Mouse (Mus musculus) gastrocnemius, postnatal 10 days (tissue): ENCODE data around the gene Nhsl1. TPM values are rescaled to one million over a fixed set of nuclear protein-coding genes. Genes with fewer than 3 reads are reported as not detected.
"Not testable (repeated sequence)": the region's sequence is repeated elsewhere in the genome, so short reads cannot be mapped to it uniquely, and the experiment has no call there.

ENCODE experiments used
- DNase-seq: peaks from one replicate; pipeline ENCODE4 v3.0.0; 2021; ENCODE audit warnings: mixed read lengths
- total RNA-seq, 2 experiments: library from RNA; stranded (reverse); gene quantifications; 2 replicates each; pipeline ENCODE4 v1.2.3; 2021

Nhsl1 gene
- total RNA-seq, 2 experiments from 2014 or later, result 8.8 to 12.9 TPM

DNA sequence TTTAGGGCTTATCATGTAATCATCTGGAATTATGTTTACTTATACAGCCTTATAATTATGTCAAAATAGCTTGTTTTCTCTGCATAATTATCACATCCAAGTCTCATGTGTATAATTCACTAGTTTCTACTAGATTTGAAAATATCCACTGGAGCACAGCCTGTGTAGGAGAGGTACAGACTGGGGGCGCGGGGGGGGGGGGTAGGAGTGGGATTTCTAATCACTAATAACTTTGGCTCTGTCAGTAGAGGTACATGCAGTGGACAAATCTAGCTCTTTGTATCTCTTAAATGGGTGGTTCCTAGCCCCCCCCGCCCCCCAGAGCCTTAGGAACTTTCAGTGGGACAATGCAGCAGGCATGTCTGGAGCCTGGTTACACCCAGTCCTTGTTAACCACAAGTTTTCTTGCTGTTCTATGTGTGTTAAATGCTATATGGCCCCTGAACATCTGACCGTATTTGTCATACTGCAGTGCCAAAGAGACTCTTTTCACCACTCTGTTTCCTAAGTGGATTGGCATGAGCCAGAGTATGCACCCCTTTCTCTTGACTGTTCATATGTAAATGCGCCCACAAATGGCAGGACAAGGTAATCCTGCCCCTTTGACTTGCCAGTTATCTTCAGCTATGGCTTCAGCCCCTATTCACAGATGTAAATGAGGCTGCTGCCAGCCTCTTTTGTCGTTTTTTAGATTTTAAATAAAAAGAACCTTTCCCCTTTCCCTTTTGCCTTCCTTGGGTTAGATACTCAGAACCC lies 127.0 kb downstream of the Nhsl1 start:
- DNase-seq, result no peak

DNA sequence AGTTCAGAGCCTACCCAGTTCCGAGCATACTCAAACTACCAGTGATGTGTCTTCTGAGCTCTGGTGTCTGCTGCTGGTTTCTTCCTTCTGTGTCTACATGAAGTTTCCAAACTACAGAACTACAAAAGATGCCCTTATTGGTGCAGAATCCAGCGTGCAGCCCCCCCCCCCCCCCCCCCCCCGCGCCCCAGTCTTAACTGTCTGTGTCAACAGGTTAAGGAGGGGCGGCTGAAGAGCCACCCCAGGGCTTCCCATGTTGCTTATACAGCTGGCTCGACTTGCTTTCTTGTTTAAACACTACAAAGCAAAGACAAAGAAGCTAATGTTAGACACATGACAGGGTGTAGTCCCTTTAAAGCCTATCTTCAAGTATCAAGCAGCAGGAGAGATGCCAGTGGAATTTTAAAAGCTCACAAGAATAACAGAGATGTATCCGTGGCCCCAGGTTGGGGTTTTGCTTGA lies 127.6 kb downstream of the Nhsl1 start:
- DNase-seq, result no peak

DNA sequence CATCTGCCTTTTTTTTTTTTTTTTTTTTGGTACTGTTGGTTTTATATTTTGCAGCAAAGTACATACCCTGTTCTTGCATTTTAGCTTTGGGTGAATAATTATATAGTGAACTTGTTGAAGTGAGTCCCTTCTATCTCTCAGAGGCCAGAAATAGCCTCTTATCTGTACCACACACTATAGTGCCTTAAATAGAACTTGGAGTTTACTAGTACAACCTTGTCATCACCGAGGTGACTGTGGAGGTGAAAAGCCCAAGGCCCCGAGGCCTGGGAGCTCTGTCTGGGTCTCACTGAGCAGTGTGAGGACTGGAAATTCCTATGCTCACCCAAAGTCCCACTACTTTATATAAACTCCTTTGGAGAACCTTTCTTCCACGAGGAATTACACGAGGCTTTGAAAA lies 128.5 kb downstream of the Nhsl1 start:
- DNase-seq, result no peak

DNA sequence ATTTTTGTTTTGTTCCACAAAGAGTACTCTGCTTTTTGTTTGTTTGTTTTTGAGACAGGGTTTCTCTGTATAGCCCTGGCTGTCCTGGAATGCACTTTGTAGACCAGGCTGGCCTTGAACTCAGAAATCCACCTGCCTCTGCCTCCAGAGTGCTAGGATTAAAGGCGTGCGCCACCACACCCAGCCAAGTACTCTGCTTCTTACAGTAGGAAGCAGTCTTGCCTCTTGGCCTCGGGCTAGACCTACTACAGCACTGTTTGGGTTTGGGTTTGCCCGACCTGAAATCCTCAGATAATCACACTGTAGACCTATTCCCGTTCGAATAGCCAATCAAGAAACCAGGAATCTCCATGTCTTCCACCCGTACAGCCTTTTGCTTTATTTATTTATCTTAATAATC lies 130.1 kb downstream of the Nhsl1 start:
- not testable (repeated sequence) for DNase-seq

DNA sequence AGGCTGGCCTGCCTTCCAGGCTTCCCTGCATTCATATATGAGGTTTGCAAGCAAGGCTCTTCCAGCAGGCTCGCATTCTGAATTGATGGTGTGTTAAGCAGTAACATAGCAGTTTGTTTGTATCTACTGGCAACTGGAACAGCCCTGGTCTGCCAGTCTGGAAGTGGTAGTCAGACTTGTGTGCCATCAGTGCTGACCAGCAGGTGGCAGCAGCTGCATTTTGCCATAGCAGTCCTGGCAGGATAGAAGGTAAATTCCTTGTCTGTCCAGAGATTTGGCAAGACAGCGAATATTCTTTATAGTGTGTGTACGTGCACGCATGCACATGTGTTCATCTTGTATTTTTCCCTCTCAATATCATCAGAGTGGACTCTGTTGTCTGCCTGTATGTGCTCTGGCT lies 134.6 kb downstream of the Nhsl1 start:
- DNase-seq, result peak; percentile 80

DNA sequence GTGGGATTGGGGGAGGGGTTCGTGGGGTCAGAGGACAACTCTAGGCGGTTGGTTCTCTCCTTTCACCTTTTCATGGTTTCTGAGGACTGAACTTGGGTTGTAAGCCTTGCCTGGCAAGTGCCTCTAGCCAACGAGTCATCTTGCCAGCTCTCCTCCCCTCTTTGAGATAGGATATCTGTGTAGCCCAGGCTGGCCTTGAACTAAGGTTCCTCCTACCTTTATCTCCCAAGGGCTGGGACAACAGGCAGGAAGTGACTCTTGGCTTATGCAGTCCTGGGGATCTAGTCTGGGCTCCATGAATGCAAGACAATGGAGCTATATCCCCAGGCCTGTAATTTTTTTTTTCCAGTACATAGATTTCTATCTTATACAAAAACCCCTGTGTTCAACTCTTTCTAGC lies 135.4 kb downstream of the Nhsl1 start:
- DNase-seq, result no peak

DNA sequence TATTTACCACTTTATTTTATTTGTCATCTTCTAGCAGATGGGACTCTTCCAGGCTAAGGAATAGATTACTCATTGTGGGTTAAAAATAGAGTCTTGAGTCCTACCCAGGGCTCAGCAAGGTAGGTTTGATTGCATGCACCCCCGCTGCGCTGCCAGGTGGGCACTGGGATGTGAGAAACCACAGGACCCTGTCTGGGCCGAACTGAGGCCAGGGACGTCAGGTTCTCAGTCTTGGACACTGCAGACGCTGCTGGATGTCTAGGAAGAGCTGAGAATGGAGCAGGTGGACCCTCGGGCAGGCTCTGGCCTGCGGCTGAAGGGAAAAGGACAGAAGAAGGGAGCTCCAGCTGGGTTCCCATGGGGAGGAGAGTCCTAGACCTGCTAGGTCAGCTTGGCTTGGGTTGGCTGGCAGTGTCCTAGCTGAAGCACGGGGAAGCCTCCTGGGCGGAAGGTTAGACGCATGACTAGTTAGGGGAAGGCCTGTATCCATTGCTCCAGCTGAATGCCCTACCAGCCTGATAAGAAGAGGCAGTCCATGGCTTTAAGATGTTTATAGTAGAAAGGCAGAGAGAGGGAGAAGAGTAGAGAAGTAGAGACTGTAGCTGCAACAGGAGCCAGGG lies 136.6 kb downstream of the Nhsl1 start:
- no peak for DNase-seq

DNA sequence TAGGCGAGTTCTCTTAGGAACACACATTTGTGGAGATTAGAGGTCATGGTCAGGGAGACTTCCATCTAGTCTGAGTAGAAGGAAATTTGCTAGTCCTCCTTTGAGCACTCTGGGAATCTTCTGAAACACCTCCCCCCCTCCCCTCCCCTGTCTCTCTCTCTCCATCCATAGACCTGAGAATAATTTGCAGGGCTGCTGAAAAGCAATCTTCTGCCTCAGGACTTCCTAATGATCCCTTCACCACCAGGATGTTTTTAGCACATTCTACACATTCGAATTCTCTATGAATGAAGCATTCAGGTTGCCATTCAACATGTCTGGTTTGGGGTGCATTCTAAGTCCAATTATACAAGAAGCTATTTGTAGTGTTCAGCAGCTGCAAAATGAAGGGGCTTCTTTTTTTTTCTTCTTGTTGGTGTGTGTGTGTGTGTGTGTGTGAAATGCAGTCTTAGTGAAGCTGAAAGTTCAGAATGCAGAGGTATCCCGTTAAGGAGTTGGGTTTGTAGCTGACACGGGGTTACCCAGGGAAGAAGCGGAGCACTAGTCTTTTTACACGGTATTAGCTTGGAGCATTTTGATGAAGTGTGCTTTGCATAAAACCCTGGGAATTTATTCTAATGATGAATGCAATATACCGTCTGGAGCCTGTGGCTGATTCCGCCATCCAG lies 139.2 kb downstream of the Nhsl1 start:
- no peak for DNase-seq

DNA sequence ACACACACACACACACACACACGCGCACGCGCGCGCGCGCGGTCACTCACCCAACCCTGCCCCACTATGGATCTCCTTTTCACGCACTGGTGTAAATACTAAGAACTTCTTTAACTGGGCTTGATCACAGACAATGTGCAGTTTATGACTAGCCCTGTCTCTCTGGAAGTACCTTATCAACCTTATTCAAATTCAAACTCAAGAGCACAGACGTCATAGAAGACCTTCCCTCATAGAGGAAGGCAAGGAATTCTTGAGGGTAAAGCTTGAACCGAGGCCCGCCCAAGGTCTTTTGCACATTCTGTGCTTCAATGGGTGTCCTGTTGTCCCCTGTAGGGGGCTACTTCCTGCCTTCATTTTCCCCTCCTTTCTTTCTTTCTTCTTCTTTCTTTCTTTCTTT lies 142.6 kb downstream of the Nhsl1 start:
- no peak for DNase-seq

DNA sequence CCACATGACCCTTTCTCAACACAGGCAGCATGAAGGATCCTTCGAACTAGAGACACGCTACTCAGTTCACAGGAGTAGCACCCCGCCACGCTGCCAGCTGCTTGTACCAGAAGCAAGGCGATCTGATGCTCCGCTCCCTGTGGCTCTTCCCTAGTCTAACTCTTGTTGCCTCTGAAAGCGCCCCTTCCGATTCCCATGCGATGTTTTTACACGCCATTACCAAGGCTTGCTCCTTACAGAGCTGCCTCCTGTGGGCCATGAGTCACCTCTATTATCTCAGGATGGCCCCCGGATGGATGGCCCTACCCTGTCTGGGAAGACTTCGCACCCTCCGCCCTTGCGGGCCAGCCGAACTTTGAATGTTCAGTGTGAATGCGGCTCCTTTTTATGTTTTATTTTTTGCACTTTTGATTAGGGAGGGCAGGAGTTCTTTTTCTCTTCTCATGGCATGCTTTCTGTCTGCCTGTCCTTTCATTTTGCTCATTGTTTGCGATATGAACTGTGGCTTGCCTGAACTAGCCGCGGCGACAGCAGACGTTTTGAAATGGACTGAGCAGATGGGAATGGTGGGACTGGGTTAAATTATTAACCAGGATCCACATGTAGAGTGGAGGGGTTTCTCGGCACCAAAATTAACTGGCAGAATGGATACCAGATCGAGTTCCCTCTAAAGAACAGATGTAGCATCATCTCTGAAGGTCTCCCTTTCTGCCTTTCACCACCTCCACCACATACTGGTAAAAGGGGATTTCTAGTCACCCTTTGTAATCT lies 144.5 kb downstream of the Nhsl1 start:
- no peak for DNase-seq

DNA sequence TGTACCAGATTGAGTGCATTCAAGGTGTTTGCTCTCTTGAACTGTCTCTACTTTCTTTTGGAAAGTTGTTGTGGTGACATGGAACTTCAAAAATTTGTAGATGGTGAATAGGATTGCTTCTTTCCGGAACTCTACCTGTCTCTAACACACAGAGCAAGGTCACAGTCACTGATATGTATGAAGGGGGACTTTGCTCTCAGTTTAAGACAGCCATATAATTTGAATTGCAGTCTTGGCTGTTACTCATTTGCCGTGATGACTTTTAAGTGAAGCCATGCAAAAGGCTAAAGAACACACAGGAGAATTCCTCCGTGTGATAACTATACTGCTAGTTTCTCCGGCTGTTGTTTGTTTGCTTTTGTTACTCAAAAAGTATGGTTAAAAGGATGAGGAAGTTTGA lies 149.6 kb downstream of the Nhsl1 start:
- DNase-seq, result no peak

DNA sequence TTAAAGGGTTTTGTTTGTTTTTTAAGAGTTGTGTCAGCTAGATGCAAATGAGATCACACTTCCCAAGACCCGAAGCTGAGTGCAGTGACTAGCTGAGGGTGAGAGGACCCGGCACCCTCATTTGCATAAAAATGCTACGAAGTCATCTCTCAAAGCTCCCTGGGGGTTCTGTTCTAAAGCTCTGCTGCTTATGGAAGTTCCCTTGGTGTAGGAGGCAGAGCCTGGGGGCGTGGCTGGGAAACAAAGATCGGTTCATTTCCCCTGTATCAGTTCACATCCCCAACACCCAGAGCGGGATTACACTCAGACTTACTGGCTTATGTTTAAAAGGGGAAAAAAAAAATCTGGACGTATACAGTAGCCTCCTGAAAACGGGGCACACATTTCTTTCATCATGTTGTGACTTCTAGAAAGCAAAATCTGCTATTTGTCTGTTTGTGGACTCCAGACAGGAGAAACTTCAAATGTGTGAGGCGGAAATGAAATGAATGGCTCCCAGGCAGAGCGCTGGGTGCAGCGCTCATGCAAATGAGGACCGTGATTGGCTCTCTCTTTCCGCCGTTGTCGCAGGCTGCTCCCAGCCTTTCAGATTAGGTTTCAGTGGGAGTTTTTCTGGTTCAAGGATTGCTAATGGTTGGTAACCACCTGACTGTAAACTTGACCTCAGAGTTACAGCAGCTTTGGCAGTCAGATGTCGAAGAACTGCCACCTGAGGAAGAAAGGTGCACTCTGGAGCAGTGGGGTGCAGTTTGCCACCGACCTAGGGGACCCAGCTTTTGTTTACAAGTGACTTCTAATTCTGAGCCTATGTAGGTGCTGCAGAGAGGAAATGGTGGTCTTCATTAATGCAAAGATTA lies 150.7 kb downstream of the Nhsl1 start:
- DNase-seq, result no peak

DNA sequence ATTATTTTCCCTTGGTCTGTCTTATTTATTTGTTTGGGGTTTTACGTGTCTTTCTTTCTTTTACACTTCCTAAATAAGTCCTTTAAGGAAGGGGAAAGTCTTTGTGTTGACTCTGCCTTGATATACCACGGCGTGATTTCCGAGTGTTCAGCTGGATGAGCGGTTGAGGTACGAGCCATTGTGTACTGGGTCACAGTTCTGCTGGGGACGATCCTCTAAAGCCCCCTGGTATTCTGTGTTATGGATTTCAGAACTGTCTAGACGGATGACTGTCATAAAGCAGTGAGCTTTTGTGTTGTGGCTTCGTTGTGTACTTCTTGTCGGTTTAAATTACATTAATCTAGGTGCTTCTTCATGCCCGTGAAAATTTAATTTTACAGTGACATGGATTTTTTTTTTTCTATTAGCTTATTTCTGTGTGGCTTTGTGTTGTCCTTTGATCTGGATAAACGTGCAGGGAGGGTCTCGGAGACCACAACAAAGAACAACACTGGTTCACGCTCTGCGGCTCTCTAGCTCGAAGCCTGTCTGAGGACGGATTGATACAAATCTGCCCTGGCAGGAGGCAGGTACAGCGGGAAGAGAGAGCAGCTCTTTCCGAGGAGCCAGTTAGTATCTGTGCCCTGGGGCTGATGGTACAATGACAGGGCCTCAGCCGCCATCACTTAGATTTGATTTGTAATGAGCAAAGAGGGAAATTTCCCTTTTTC lies 151.7 kb downstream of the Nhsl1 start:
- no peak for DNase-seq

DNA sequence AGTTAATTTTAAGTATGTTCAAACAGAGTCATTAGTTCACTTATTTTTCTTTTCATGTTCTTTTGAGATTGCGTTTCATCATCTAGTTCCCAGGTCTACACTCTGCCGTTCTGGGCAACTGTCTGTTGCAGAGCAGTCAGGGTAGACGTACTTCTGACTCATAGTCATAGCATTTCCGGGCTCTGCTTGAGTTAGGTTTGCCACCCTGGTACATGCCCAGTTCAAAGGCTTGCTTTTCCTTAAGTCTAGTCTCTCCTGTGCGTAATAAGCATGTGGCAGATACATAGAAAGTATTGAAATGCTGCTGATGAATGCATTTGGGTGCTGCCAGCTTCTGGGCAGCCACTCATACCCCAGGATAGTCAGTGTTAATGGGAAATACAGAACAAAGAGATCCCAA lies 152.9 kb downstream of the Nhsl1 start:
- DNase-seq, result no peak

DNA sequence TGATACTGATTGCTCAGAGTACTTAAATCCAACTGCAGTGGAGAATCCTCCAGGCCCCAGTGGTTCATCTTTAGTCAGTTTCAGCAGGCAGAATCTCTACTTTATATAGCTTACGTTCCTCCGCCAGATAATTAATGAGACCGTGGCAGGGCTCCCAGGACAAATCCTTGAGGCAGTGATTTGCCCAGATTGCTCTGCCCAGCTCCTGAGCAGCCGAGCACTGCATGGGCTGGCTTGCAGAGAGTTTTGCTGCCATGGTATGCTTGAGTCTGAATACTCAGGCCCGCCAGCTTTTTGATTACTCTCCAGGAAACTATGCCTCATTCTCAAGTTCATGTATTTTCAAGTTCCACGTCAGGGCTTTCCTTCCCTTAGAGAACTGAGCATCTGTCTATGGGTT lies 156.3 kb downstream of the Nhsl1 start:
- DNase-seq, result no peak

DNA sequence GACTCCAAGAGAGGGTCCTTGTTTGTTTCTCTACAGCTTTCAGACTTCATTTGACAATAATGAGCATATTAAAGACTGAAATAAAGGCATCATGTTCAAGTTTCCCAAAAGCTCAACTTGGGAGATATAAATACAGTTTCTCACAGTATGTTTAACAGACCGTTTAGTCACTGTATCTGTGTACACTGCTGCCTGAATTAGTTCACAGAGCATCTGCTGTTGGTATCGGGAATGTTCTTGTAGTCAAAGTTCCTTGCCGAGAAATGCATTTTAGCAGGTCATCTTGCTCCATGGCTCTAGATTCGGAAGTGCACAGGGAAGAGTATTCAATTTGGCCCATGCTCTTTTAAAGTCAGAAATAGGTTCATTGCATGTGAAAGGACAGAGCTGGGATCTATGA lies 159.5 kb downstream of the Nhsl1 start:
- DNase-seq, result no peak

DNA sequence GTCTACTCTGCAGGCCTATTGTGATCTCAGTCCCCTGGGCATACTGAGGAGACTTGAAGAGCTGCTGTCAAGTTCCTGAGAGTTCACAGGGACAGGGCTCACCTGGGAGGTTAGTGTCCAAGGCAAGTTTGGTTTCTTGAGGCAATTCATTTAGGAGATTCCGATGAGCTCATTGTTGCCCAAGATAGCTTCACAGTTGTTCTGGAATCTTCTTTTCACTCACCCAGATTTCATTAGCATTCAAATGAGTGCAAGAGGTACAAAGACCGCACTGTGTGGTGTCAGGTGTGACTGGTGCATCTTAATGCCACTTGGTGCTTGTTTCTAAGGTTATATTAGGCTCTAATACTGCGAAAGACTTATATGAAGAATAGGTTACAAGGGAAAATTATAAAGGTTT lies 160.5 kb downstream of the Nhsl1 start:
- no peak for DNase-seq

DNA sequence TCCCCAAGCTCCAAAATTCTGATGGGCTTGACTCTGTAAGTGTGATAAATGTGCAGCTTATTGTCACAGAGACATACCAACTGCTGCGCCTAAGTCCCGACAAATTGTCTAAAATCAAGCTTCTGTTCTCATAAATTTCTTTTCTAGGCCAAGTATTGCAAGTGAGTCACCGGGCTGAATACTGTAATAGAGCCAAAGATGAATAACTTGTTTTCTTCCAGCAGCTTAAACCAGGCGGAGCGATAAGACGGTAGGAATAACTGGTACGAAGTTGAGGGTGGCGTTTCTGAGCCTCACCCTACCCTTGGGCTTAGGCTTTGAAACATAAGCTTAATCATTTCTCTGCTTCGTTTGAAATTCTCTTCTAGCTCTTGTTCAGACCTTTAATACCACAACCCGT lies 162.1 kb downstream of the Nhsl1 start:
- DNase-seq, result no peak

DNA sequence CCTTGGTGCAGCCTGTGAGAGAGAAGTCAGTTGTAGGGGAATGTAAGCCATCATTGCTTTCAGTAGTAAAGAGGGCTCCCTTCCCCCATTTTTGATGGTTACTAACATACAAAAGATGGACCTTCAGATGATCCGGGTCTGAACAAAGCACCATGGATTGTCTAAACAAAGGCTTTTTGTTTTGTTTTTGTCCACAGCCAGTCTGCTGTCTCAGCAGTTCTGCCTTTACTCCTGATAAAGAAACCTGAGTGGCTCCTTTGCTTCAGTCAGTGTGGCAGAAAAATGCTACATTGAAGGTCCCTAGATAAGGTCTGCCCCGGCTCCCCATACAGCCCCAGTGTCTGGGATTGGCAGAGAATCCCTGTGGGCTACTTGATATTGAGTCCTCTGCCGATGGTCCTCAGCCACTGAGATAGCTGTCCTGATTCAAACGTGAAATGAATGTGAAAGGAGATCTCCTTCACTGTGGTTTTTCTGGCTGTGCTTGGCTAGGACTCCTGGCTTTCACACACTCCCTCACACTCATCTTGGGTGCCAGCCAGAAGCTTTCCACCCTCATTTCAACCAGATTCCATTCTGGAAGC lies 163.9 kb downstream of the Nhsl1 start:
- DNase-seq, result peak; percentile 20

DNA sequence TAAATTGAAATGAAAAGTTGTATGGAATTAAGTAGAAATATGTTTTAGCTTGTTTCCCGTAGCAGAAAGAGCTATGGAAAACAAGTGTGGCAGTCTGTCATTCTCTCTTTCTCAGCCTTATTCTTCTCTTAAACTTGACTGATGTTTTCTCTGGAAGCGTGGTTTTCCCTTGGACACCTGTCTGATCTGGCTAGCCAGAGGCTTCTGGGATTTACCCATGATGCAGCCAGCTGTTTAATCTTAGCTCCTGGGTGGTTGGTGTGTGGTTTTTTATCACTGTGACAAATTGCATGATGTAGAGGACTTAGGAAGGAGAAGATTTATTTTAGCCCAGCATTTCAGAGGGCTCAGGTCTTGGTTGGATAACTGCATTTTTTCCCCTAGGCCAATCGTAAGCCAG lies 164.9 kb downstream of the Nhsl1 start:
- no peak for DNase-seq

DNA sequence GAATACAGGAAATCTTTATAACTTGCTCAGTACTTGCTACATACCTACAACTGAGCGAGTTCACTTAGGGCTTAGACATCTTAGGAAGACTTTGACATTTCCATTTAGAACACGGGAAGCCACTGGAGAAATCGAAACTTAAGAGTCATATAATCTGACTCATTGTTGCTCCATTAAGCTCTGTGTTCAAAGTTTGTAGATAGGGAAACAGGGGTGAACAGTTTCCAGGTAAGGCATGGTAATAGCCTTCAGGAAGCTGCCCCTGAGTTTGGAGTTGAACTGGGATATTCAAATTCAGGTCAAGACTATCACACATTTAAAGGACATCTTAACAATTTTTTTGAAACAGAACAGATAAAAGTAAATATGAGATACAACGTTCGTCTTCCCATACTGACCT lies 165.9 kb downstream of the Nhsl1 start:
- no peak for DNase-seq
